Mouse (Mus musculus) layer of hippocampus, adult 8-10 months (tissue): Measurements from ENCODE around the gene Rsph3a. TPM values are rescaled to one million over a fixed set of nuclear protein-coding genes. Genes with fewer than 3 reads are reported as not detected.

Experiments
- DNase-seq, 2 experiments: peaks; one replicate each; pipeline ENCODE4 v3.0.0; 2022; ENCODE audit warnings: low spot score in 2 of 2
- total RNA-seq, 4 experiments: library from RNA; stranded (reverse); gene quantifications; 2 replicates each; pipeline ENCODE4 v1.2.4; 2022

The Rsph3a gene
- 10 to 100 TPM; 31.2 to 43.9 (median 38.3) TPM for total RNA-seq

DNA sequence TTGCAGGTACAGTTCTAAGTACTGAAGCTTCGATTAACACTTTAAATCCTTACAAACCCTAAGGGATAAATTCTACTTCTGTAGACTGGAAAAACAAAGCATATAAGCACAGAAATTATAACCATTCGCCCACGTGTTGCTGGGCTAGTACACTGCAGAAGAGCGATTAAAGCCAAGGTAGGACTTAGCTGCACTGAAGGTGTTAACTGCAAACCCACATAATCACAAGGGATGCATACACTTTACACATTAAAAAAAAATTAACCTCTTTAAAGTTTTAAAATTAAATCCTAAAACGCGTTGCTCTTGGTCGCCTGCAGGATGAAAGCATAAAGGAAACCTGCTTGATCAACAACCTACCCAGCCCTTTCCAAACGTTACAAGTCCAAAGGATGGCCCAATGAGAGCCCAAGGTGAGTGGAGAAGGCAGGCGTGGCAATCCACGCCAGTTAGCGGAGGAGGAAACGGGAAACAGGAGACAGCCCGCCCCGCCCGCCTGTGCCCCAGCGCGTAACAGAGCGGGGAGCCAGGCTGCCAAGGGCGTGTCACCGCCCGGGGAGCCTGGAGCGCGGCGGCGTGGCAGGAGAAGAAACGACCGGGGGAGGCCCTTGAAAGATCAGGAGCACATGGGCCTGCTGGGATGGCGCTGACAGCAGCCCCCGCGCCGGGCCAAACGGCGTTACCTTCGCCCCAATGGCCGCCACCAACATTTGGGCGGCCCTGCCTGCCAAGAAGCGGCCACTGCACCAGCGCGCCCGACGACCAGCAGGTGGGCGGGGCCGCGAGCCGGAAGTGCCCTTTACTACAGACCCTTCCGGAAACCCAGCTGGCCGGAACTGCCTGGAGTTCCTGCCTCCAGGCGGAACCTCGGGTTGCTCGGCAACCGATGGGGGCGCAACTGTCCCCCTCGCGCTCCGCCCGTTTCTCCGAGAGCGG is at the start of gene Rsph3a:
TSS of gene Rsph3a (plus strand) at position 498 of the 936 bp plus-strand sequence.
- peak; percentile 80 to 81 for DNase-seq

DNA sequence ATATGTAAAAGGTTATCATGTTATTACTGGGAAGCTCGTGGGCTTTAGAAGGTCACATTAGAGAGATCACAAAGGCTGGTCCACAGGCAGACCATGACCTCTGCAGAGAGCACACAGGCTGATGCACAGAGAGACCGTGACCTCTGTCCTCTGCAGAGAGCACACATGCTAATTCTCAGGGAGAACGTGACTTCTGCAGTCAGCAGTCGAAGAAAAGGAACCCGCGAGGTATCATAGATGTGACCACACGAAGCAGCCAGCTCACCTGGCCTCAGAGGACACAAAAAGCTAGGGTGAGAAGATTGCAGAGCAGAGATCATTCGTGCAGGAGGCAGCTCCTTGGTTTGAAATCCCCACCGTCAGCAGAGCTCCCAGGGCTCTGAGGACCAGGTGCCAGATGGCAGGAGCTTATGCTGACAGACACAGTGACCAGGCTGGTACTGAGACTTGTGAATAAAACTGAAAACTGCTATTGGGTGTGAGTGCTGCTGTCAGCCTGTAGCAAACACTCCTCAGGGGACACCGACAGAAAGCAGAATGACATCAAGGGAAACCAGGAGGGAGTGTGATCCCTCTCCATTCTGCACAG is 49.3 kb upstream of the Rsph3a start:
- no peak for DNase-seq

DNA sequence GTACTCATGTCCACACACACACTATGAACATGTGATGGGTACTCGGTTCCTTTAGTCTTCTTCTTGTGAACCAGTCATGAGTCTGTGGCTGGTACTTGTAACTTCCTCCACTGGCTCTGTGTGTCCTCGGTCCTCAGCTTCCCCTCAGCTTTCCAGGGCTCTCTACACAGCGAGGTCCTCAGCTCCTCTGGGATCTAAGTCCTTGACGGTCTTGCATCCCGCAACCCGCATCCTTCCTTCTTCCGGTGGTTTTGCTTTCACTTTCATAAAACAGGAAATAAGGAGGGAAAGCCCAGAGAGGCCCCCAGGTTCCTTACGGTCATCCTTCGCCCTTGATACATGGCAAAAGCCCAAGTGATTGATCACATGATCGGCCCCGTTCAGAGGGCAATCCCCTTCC is 48.3 kb upstream of the Rsph3a start:
- DNase-seq, result no peak

DNA sequence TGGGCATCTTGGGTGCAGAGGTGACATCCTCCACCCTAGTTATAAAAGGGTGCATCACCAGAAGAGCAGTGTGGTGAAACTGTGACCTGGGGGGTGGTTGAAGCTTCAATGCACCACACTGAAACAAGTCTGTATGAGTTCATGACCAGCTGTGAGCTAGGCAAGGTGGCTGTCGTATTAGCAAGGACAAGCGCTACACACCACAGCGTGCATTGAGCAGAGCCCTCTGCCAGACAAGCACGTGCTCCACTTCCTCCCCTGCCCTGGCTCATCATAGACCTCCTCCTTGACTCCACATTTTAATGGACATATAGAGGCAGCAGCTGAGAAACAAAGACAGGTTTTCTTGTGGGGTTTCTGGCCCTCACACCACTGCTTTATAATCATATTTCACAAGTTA is 47.7 kb upstream of the Rsph3a start:
- no peak for DNase-seq

DNA sequence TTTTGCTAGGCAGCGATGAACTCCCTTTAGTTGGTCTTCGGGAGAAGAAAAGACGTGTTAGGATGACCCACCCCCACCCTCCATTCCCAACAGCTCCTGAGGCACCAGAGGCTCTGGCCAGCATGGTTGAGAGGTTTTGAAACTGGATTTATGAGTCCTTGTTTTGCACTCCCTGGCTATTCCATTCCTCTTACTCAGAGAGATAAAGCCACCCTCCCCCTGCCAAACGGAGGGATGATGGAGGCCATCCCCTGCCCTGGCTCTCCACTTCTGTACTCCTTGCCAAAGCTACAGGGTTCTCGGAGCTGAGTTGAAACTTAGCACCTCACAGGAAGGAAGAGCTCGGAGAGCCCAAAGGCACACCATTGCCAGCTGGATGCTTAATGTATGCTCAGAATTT is 46.2 kb upstream of the Rsph3a start:
- no peak for DNase-seq

DNA sequence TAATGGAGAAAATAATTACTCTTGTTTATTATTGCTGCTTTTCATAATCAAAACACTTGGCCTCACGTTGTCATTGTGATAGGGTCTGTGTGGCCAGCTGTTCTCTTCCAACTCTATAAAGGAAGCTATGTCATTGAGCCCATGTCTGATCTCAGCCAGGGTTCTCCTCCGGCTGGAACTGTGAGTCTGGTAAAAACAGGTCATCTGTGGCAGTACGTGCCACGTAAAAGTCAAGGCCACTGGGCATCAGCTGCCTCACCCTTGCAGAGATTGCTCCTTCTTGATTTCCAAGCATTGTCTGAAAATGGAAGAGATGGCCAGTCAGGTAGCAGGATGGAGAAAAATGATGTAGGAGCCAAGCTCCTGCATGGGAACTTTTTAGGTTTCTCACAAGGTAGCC is 45.5 kb upstream of the Rsph3a start:
- DNase-seq, result no peak

DNA sequence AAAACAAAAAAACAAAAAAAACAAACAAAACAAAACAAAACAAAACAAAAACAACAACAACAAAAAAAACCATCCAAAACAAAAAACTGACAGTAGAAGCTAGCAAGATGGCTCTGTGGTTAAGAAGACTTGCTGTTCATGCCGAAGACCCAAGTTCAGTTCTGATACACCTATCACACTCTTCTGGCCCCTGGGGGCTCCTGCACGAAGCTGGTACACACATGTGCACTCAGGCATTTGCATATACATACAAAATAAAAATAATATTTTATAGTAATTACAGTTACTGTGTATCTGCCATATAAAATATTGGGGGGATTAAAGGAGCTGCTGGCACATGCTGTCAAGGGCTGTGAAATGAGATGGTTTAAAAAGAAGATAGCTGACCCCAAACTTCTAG is 43.9 kb upstream of the Rsph3a start:
- DNase-seq, result no peak

DNA sequence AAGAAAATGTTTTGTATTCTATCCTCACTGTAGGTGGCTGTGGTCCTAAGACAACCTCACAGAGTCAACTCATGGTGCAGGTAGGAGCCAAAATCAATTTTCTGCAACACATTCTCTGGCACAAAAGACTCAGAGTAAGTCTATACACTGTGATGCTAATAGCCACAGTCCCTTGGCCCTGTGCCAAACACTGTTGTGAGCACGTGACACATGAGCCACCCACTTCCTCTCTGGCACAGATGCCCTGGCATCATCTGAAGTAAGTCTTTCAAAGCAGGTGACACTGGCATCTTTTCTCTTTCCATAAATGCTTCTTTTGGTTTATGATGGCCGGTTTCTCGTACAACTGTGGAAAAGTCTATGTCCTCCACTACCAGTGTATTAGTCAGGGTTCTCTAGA is 43.1 kb upstream of the Rsph3a start:
- DNase-seq, result peak in 1 of 2 experiments; percentile 15

DNA sequence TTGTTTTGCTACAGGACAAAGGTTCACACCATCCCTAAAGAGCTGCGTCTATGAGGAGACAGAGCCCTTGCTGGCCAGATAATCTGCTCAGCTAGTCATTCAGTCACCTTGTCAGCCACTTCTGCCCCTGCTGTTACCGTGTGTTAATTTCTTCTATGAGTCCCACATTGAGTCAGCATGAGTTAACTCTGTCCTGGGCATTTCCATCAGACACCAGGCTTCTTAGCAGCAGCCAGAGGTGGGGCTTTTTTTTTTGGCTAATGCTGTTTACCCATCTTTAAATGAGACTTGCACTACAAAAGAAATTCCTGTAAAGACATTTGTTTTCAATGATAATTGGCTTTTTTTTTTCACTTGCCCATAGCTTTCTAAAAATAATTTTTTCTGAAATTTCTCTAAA is 40.4 kb upstream of the Rsph3a start:
- no peak for DNase-seq

DNA sequence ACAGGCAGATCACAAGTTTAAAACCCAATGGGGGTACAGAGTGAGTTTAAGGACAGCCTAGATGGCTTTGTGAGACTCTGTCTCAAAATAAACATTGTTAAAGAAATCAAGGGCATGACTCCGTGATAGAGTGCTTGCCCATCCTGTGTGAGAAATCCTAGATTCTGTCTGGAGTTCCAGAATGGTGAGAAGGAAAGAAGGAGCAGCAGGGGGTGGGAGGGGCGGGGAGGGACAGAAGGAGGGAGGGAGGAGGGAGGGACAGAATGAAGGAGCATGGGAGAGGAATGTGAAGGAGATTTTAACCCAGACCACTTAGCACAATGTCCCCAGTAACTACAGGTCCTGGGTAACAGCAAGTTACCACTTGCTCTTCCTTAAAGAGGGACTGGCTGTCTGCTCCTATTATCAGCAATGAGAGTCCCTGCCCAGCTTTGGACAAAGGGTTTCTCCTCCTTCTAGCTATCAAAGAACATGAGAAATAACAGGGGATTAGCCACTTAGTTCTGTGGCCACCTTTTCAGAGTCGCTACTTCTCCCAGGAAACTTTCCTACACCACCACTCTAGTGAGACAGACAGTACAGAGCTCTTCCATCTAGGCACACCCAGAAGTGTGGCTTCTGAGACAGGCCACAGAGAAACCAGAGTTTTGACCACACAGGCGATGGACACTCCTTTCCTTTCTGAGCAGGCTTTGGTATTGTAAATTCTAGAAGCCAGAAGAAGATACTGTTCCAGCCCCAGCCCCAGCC is 39.3 kb upstream of the Rsph3a start:
- no peak for DNase-seq

DNA sequence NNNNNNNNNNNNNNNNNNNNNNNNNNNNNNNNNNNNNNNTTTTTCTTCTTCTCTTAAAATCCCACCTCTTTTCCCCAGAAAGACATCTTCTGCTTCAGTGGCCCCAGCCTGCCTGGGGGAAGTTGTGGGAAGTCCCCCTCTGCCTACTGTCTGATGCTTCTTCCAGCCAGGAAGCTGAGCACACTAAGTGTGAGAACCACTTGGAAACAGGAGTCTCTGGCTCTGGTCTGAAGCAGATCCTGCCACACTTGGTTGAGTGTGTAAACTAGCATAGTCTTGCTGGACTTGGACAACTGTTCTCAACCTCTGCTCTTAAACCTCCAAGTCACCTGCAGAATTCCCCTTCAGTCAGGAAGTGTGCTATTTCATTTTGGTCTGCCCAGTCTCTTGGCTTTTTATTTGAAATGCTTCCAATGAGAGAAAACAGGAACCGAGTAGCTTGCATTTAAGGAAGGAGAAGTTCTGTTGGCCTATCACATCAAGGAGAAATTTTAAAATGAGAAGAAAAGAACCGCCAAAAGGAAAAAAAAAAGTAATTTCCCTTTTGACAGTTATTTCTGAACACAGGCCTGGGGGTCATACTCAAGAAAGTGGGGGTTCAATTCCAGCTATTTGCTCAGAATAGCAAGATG is 30.7 kb upstream of the Rsph3a start:
- DNase-seq, result no peak

DNA sequence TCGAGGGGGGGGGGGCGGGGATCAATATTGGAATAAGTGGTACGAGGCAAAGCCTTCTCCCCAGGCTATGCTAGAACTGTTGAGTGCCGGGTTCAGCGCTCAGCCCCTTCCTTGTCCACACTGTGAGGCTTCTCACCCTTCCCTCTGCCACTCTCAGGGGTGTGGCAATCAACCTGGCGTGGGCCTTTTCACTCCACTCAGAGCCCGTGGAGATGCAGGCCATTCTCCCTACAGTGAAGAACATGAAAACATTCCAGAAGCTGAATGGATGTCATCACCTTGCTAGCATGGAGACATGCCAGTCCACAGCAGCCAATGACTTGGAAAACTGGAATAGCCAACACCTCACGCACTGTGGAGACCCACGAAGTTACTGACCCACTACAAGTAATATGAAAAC is 29.6 kb upstream of the Rsph3a start:
- DNase-seq, result no peak

DNA sequence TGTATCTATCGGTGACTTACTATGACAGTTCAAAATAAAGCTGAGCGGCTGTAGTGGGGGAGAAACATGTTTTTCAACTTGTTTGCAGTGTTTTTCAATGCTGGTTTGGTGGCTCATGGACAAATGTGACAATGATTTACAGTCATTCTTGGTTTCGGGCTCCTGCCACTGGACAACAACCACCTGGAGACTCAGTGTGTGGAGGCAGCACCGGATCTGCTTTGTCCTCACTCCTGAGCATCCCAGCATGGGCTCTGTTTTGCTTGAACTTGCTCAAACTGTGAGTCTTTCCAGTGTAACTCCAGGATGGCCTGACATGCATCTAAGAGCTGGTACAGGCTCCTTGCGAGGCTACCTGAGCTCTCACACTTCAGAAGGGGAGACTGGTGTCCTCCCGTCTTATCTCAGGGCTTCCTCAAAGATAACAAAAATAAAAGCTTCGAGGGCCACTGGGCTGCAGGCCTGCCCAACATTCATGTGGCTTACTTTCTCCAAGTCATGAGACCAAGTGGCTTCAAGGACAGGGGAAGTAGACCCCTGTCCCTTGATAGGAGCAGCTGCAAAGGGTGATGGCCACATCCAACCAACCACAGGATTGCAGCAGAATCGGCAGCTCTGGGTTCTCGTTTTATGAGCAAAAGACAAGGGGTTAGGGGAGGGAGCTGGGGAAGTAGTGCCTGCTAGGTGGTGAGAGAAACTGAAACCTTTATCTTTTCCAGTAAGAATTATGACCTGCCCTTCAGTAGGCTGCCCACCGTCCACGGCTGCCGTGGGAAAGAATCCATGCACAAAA is 28.4 kb upstream of the Rsph3a start:
- DNase-seq, result no peak

DNA sequence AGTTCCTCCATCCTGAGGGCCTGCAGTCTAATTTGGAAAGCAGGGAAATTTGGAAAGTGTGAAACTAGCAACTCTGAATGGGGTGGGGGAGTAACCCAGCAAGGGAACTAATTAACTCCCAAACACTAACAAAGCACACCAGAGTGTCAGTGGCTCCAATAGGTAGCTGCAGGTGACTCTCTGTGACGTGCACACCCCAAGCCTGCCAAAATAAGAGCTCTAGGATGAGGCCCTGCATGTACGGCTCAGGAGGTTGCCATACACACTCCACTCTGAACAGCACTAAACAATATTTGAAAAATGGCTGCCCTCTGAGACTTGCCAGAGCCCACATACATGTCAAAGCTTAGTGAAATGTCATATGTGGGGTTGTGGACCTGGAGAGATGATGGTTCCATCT is 27.1 kb upstream of the Rsph3a start:
- no peak for DNase-seq

DNA sequence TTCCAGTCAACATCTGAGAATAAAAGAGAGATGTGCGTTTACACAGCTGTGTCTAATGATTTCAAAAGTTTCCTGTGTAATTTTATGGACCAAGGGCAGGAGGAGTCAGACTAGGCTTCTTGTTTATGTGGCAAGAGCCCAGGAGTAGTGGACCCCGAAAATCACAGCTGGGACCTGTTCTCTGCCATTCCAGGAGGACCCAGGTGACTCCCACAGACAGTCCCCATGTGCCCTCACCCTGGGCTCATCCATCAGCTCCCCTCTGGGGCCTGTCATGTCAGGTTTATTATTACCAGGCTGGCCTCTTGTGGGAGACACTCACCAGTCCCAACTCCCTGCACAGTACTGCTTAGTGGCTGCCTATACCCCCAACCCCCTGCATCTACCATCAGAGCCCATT is 26.2 kb upstream of the Rsph3a start:
- no peak for DNase-seq

DNA sequence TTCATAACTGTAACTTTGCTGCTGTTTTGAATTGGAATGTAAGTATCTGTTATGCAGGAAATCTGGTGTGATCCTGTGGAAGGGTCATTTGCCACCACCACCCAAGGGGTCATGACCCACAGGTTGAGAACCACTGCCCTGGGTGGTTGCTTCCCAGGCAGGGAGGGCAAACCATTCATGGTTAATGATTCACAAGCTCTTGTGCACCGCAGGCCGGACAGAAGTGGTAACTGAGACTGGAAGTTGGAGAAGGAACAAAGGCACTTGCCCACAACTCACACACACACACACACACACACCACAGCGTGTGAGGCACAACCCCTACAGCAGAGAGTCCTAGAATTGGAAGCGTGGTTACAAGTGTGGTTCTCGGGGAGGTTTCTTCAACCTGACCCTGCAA is 22.9 kb upstream of the Rsph3a start:
- no peak for DNase-seq

DNA sequence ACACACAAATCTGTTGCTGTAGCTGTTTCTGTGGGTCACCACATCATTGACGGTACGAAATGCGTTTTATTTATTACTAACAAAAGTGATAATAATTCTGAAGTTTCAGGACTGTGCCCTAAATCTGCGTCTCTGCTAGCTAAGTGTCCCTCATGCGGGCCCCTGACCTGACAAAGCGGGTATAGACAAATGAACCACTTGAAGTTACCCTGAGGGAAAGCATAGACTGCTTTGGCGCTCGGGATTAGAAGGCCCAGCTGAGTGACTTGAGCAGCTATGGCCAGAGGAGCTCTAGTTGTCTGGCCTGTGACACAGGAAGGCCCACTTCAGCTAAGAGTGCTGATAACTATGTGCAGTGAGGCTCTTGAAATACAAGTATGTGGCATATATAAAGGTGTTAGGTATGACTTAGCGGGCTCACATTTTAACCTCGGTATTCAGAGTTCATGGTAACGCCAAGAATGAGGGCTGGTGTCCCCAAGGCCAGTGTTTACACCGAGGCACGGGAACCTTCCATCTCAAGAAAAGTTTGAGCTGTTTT is 21.2 kb upstream of the Rsph3a start:
- no peak for DNase-seq

DNA sequence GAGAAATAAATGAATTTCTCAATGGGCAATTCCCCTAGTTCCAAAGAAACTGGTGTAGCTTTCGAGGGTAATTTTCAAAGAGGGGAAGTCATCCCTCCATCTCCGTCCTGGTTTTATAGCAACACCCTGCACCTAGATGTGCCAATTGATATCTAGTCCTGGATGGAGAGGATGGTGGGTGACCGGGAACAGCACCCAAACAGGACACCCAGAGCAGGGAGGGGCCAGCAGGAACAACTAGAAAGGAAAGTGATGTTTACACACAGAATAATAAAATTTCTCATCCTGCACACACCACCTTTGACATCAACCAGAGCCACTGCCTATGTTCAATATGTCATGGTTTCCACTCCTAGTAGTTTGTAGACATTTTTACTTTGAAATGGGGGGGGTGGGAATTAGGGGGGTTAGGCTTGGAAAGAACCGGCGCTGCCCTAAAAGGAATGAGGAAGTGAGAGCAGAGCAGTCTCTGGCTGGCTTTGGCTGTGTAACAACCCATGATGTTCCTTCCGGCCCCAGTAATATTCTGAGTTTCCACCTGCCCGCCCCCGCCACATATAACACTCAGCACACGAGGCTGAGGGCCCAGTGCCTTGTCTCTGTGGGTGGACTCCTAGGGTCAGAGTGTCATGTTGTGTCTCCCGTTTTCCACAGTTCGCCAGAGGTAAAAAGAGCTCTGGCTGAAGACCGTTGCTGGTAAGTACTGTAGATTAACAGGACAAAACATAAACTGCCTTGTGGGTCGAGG is 19.8 kb upstream of the Rsph3a start, which contains the start of gene Tagap:
TSS of gene Tagap (plus strand) at position 588 of the 748 bp plus-strand sequence.
- DNase-seq, result no peak

DNA sequence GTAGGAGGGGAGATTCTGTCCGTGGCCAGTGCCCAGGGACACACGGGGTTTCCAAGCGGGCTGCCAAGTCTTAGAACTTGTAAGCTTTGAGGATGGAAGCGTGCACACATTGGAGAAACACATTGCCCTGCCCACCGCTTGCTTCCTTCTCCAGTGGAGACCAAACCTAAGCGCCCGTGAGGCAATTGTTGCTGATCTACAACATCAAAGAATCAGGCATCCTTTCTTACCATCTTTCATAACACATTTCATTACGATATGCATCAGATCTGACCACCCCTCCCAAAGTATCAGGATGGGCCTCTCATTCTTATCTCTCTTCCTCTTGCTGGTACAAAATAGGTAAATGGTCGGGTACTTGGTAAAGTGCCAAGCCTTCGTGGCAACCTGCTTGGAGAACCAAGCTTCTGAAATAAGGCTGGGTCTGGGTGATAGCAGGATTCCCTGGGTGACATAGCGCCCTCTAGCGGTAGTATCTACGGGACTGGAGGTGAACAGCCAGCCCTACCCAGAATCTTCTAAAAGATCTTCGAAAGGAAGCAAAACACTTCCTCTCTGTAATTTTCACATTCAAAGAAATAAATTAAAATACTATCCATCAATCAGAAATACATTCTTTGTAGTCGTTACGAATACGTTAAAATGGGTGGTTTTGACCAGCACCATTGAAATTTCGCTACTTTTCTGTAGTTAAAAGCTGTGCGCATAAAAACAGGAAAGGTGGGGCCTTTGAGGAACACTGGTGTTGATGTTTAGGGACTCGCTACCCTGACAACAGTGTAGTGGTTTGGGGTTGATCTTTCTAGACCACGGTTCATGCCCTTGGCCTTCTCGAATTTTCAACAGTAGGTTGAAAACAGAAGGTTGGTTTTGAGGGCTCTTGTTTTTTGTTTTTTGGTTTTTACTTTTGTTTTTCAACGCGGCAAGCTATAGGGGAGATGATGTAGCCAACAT is 17.6 kb upstream of the Rsph3a start:
- DNase-seq, result peak in 1 of 2 experiments; percentile 69
